Mouse (Mus musculus) stomach, embryonic 15.5 days (tissue): ENCODE results near the gene Clcn6. TPM values are rescaled to one million over a fixed set of nuclear protein-coding genes. Genes with fewer than 3 reads are reported as not detected.
A peak's percentile ranks its signal among the peaks of the same experiment; 100 is the strongest.

Experiments used
- ATAC-seq: fragments of 200-750 bp; cut with Nextera tagmentation; 2 replicates; pipeline ENCODE4 v1.8.0; 2017; ENCODE audit warnings: low read depth, moderate number of reproducible peaks, moderate TSS enrichment; ENCODE audit not compliant: insufficient read depth, low FRiP score
- H3K27ac ChIP-seq: fragments of 300-500 bp; sonication (generic); 2 replicates; pipeline ENCODE4 v1.5.1; 2015; ENCODE audit warnings: mild to moderate bottlenecking, inconsistent platforms
- H3K27me3 ChIP-seq: fragments of 300-500 bp; sonication (generic); replicated peaks from 2 replicates; pipeline ENCODE4 v1.6.1; 2015; ENCODE audit warnings: inconsistent platforms
- H3K36me3 ChIP-seq: fragments of 300-500 bp; sonication (generic); 2 replicates; pipeline ENCODE4 v1.6.1; 2015; ENCODE audit warnings: inconsistent platforms
- H3K4me1 ChIP-seq: fragments of 300-500 bp; sonication (generic); 2 replicates; pipeline ENCODE4 v1.6.1; 2015; ENCODE audit warnings: inconsistent platforms
- H3K4me2 ChIP-seq: fragments of 300-500 bp; sonication (generic); 2 replicates; pipeline ENCODE4 v1.6.1; 2015; ENCODE audit warnings: mild to moderate bottlenecking, inconsistent platforms
- H3K4me3 ChIP-seq: fragments of 300-500 bp; sonication (generic); replicated peaks from 2 replicates; pipeline ENCODE4 v1.5.1; 2015; ENCODE audit warnings: inconsistent platforms
- H3K9ac ChIP-seq: fragments of 300-500 bp; sonication (generic); 2 replicates; pipeline ENCODE4 v1.6.1; 2015; ENCODE audit warnings: inconsistent platforms
- H3K9me3 ChIP-seq: fragments of 300-500 bp; sonication (generic); 2 replicates; pipeline ENCODE4 v1.6.1; 2016; ENCODE audit warnings: inconsistent platforms
- WGBS: fragments of 180-500 bp; shearing (Covaris S2); methylation state at CpG from one replicate; pipeline ENCODE4 v1.1.7; 2015; 5-methylcytosine and 5-hydroxymethylcytosine counted together
- polyA plus RNA-seq: library from polyadenylated mRNA; unstranded; fragments of >200 nt; fragmentation: Nextera tagmentation; extraction: Ambion mirVana; gene quantifications from 2 replicates; pipeline ENCODE4 v1.2.1, GENCODE M21; 2015

Gene Clcn6
- polyA plus RNA-seq, 1 experiment from 2014 or later = 5.1 TPM

GRCm38 (mm10) chr4:148060120-148061085, 21.8 kb upstream of the Clcn6 start:
- H3K9ac ChIP-seq = no peak overlapping the region
- peaks cover 30% of the 10 kb centered on the region for H3K36me3 ChIP-seq
- 46% methylated on average over 13 of the region's 13 CpGs for WGBS
- H3K4me1 ChIP-seq = no peaks in the 10 kb centered on the region
- H3K4me3 ChIP-seq = no peak overlapping the region
- no peaks in the 10 kb centered on the region for H3K9me3 ChIP-seq
- H3K4me2 ChIP-seq = no peak overlapping the region
- no peak overlapping the region for H3K27ac ChIP-seq
- ATAC-seq = no peak
- H3K27me3 ChIP-seq = no peaks in the 10 kb centered on the region

- no peak overlapping the region for H3K27ac ChIP-seq
- no peak overlapping the region for H3K9ac ChIP-seq
- H3K9me3 ChIP-seq = no peaks in the 10 kb centered on the region
- peaks cover 38% of the 10 kb centered on the region for H3K36me3 ChIP-seq
- 90% methylated on average over 6 of the region's 6 CpGs for WGBS
- H3K27me3 ChIP-seq = no peaks in the 10 kb centered on the region
- no peak for ATAC-seq
- no peaks in the 10 kb centered on the region for H3K4me1 ChIP-seq
- H3K4me3 ChIP-seq = no peak overlapping the region
- H3K4me2 ChIP-seq = no peak overlapping the region
These were observed 20.4 kb upstream of the Clcn6 start for GRCm38 (mm10) chr4:148058993-148059392.

GRCm38 (mm10) chr4:148058218-148058819, 19.7 kb upstream of the Clcn6 start:
- Histone ChIP-seq H3K9me3 (no peaks in the 10 kb centered on the region), H3K9ac (no peak overlapping the region), H3K27me3 (no peaks in the 10 kb centered on the region), H3K4me2 (no peak overlapping the region), H3K4me3 (no peak overlapping the region), H3K36me3 (peaks cover 45% of the 10 kb centered on the region), H3K4me1 (no peaks in the 10 kb centered on the region), H3K27ac (no peak overlapping the region)
- 90% methylated on average over 9 of the region's 9 CpGs for WGBS
- no peak for ATAC-seq

GRCm38 (mm10) chr4:148057661-148058209, 19.1 kb upstream of the Clcn6 start:
- H3K9me3 ChIP-seq = no peaks in the 10 kb centered on the region
- H3K27ac ChIP-seq = no peak overlapping the region
- WGBS = 62% methylated on average over 5 of the region's 5 CpGs
- no peak overlapping the region for H3K4me3 ChIP-seq
- ATAC-seq = no peak
- H3K27me3 ChIP-seq = no peaks in the 10 kb centered on the region
- H3K9ac ChIP-seq = no peak overlapping the region
- no peaks in the 10 kb centered on the region for H3K4me1 ChIP-seq
- H3K36me3 ChIP-seq = peaks cover 51% of the 10 kb centered on the region
- no peak overlapping the region for H3K4me2 ChIP-seq

- 82% methylated on average over 4 of the region's 4 CpGs for WGBS
- Histone ChIP-seq H3K4me3 (no peak overlapping the region), H3K27ac (no peak overlapping the region), H3K9ac (no peak overlapping the region), H3K27me3 (no peaks in the 10 kb centered on the region), H3K4me1 (no peaks in the 10 kb centered on the region), H3K36me3 (peaks cover 60% of the 10 kb centered on the region), H3K9me3 (no peaks in the 10 kb centered on the region), H3K4me2 (no peak overlapping the region)
- ATAC-seq = no peak
These were observed 18.2 kb upstream of the Clcn6 start for GRCm38 (mm10) chr4:148056801-148057200.

- 82% methylated on average over 7 of the region's 7 CpGs for WGBS
- Histone ChIP-seq H3K4me1 (no peaks in the 10 kb centered on the region), H3K4me2 (no peak overlapping the region), H3K27ac (no peak overlapping the region), H3K4me3 (no peak overlapping the region), H3K36me3 (peaks cover 64% of the 10 kb centered on the region), H3K9ac (no peak overlapping the region), H3K27me3 (no peaks in the 10 kb centered on the region), H3K9me3 (no peaks in the 10 kb centered on the region)
- ATAC-seq = no peak
These were observed 17.6 kb upstream of the Clcn6 start for GRCm38 (mm10) chr4:148056246-148056645.

- 92% methylated on average over 21 of the region's 21 CpGs for WGBS
- Histone ChIP-seq H3K9me3 (no peaks in the 10 kb centered on the region), H3K36me3 (peaks cover 73% of the 10 kb centered on the region), H3K9ac (no peak overlapping the region), H3K27ac (no peak overlapping the region), H3K4me3 (no peak overlapping the region), H3K4me2 (no peak overlapping the region), H3K4me1 (no peaks in the 10 kb centered on the region), H3K27me3 (no peaks in the 10 kb centered on the region)
- ATAC-seq = no peak
These were observed 16.5 kb upstream of the Clcn6 start for GRCm38 (mm10) chr4:148054961-148055695.

- Histone ChIP-seq H3K4me3 (no peak overlapping the region), H3K9me3 (no peaks in the 10 kb centered on the region), H3K9ac (no peak overlapping the region), H3K4me1 (no peaks in the 10 kb centered on the region), H3K27ac (no peak overlapping the region), H3K4me2 (no peak overlapping the region), H3K27me3 (no peaks in the 10 kb centered on the region), H3K36me3 (peaks cover 73% of the 10 kb centered on the region)
- WGBS = 87% methylated on average over 12 of the region's 12 CpGs
- ATAC-seq = no peak
These were observed 14.8 kb upstream of the Clcn6 start for GRCm38 (mm10) chr4:148053417-148053920.

GRCm38 (mm10) chr4:148052976-148053375, 14.4 kb upstream of the Clcn6 start:
- WGBS = 62% methylated on average over 2 of the region's 2 CpGs
- Histone ChIP-seq H3K36me3 (peaks cover 68% of the 10 kb centered on the region), H3K4me3 (no peak overlapping the region), H3K27ac (no peak overlapping the region), H3K4me2 (no peak overlapping the region), H3K27me3 (no peaks in the 10 kb centered on the region), H3K9ac (no peak overlapping the region), H3K4me1 (no peaks in the 10 kb centered on the region), H3K9me3 (no peaks in the 10 kb centered on the region)
- peak; percentile 31; the same call in 1 of the 2 replicates for ATAC-seq

GRCm38 (mm10) chr4:148051886-148052285, 13.3 kb upstream of the Clcn6 start:
- no peak overlapping the region for H3K4me3 ChIP-seq
- ATAC-seq = no peak
- H3K27me3 ChIP-seq = no peaks in the 10 kb centered on the region
- no peak overlapping the region for H3K4me2 ChIP-seq
- H3K9ac ChIP-seq = no peak overlapping the region
- peaks cover 57% of the 10 kb centered on the region for H3K36me3 ChIP-seq
- no peak overlapping the region for H3K27ac ChIP-seq
- no peaks in the 10 kb centered on the region for H3K9me3 ChIP-seq
- WGBS = 94% methylated on average over 11 of the region's 11 CpGs
- no peaks in the 10 kb centered on the region for H3K4me1 ChIP-seq

- no peak overlapping the region for H3K9ac ChIP-seq
- no peaks in the 10 kb centered on the region for H3K27me3 ChIP-seq
- no peak overlapping the region for H3K4me2 ChIP-seq
- no peak overlapping the region for H3K4me3 ChIP-seq
- H3K9me3 ChIP-seq = no peaks in the 10 kb centered on the region
- no peak overlapping the region for H3K27ac ChIP-seq
- peaks cover 55% of the 10 kb centered on the region for H3K36me3 ChIP-seq
- 0 out of 2 replicates have a peak, but pooled peaks have one; percentile 10 for ATAC-seq
- 94% methylated on average over 13 of the region's 13 CpGs for WGBS
- no peaks in the 10 kb centered on the region for H3K4me1 ChIP-seq
These were observed 12.6 kb upstream of the Clcn6 start for GRCm38 (mm10) chr4:148051046-148051776.
